Mouse (Mus musculus) testis, postnatal 10 days (tissue): ENCODE data around the gene Setd5.

Experiments used
- DNase-seq: peaks from one replicate; pipeline ENCODE4 v3.0.0; 2021; ENCODE audit warnings: low spot score

The Setd5 gene

GRCm38 (mm10) chr6:113133360-113133759 lies 56.2 kb downstream of the Setd5 start:
- DNase-seq, result no peak

- DNase-seq, result no peak
Measured at GRCm38 (mm10) chr6:113141389-113142094, 64.4 kb downstream of the Setd5 start.

- no peak for DNase-seq
Measured at GRCm38 (mm10) chr6:113144764-113145163, 67.6 kb downstream of the Setd5 start.

GRCm38 (mm10) chr6:113145249-113145648 lies 68.1 kb downstream of the Setd5 start:
- no peak for DNase-seq

- DNase-seq, result no peak
Measured at GRCm38 (mm10) chr6:113154071-113154470, 76.9 kb downstream of the Setd5 start.

- DNase-seq, result no peak
Measured at GRCm38 (mm10) chr6:113154886-113155285, 77.7 kb downstream of the Setd5 start.

- DNase-seq, result no peak
Measured at GRCm38 (mm10) chr6:113156064-113156463, 78.9 kb downstream of the Setd5 start.

- no peak for DNase-seq
Measured at GRCm38 (mm10) chr6:113160106-113160505, 82.9 kb downstream of the Setd5 start.

GRCm38 (mm10) chr6:113161982-113162381 lies 84.8 kb downstream of the Setd5 start:
- no peak for DNase-seq

GRCm38 (mm10) chr6:113163513-113163912 lies 86.3 kb downstream of the Setd5 start:
- no peak for DNase-seq

- peak; percentile 61 for DNase-seq
Measured at GRCm38 (mm10) chr6:113166661-113167251, 89.6 kb downstream of the Setd5 start.

GRCm38 (mm10) chr6:113168316-113168975 lies 91.3 kb downstream of the Setd5 start:
- no peak for DNase-seq

- DNase-seq, result no peak
Measured at GRCm38 (mm10) chr6:113169852-113170251, 92.7 kb downstream of the Setd5 start.

- no peak for DNase-seq
Measured at GRCm38 (mm10) chr6:113170651-113171050, 93.5 kb downstream of the Setd5 start.

- DNase-seq, result no peak
Measured at GRCm38 (mm10) chr6:113172011-113172410, 94.8 kb downstream of the Setd5 start.

- peak; percentile 80 for DNase-seq
Measured at GRCm38 (mm10) chr6:113172568-113172967, 95.4 kb downstream of the Setd5 start.

GRCm38 (mm10) chr6:113175469-113175868 lies 98.3 kb downstream of the Setd5 start:
- no peak for DNase-seq

- DNase-seq, result no peak
Measured at GRCm38 (mm10) chr6:113176613-113177012, 99.4 kb downstream of the Setd5 start.

GRCm38 (mm10) chr6:113178286-113179194 lies 101.4 kb downstream of the Setd5 start:
- DNase-seq, result no peak

GRCm38 (mm10) chr6:113179195-113179733 lies 102.1 kb downstream of the Setd5 start:
- DNase-seq, result no peak

- DNase-seq, result no peak
Measured at GRCm38 (mm10) chr6:113184163-113184562, 107.0 kb downstream of the Setd5 start.
